Mouse (Mus musculus): Measurements from ENCODE around the gene Purb.

- TF ChIP-seq CTCF (conservative IDR thresholded peaks at IDR 0.05; ENCODE audit: low read length) (peak; percentile 24; the same call in 1 of the 2 replicates), POU5F1 (IDR thresholded peaks at IDR 0.05; ENCODE audit: borderline replicate concordance, low read length) (no peak), NANOG (IDR thresholded peaks at IDR 0.05; ENCODE audit: borderline replicate concordance, low read length) (no peak)
Measured at GRCm38 (mm10) chr11:6465122-6465521, 10.6 kb downstream of the Purb start.
